Mouse (Mus musculus) forebrain, embryonic 14.5 days (tissue): ENCODE results near the gene Trcg1. TPM values are rescaled to one million over a fixed set of nuclear protein-coding genes. Genes with fewer than 3 reads are reported as not detected.

Experiments
- ATAC-seq: fragments of 200-750 bp; cut with Nextera tagmentation; 2 replicates; pipeline ENCODE4 v1.8.0; 2017; ENCODE audit warnings: mild to moderate bottlenecking, moderate library complexity
- DNase-seq: peaks from one replicate; pipeline ENCODE4 v3.0.0-alpha.2; 2015; ENCODE audit warnings: low spot score
- H3K27ac ChIP-seq: fragments of 300-500 bp; sonication (generic); 2 replicates; pipeline ENCODE4 v1.5.1; 2014; ENCODE audit warnings: low read depth, mild to moderate bottlenecking, control low read depth, low read length, moderate library complexity
- H3K27me3 ChIP-seq: fragments of 300-500 bp; sonication (generic); replicated peaks from 2 replicates; pipeline ENCODE4 v1.6.1; 2014; ENCODE audit warnings: low read length, control low read depth, mixed read lengths; ENCODE audit not compliant: control insufficient read depth, insufficient read depth
- H3K36me3 ChIP-seq: fragments of 300-500 bp; sonication (generic); 2 replicates; pipeline ENCODE4 v1.6.1; 2014; ENCODE audit warnings: low read length, control low read depth; ENCODE audit not compliant: control insufficient read depth, insufficient read depth
- H3K4me1 ChIP-seq: fragments of 300-500 bp; sonication (generic); 2 replicates; pipeline ENCODE4 v1.6.1; 2014; ENCODE audit warnings: antibody characterized with exemption, low read length, control low read depth; ENCODE audit not compliant: control insufficient read depth, insufficient read depth
- H3K4me2 ChIP-seq: fragments of 300-500 bp; sonication (generic); 2 replicates; pipeline ENCODE4 v1.6.1; 2014; ENCODE audit warnings: mild to moderate bottlenecking, control low read depth, low read length
- H3K4me3 ChIP-seq: fragments of 300-500 bp; sonication (generic); 2 replicates; pipeline ENCODE4 v1.5.1; 2014; ENCODE audit warnings: low read depth, low read length, control low read depth
- H3K9ac ChIP-seq: fragments of 300-500 bp; sonication (generic); 2 replicates; pipeline ENCODE4 v1.6.1; 2014; ENCODE audit warnings: mild to moderate bottlenecking, low read length, control low read depth, moderate library complexity
- H3K9me3 ChIP-seq: fragments of 300-500 bp; sonication (generic); replicated peaks from 2 replicates; pipeline ENCODE4 v1.6.1; 2016; ENCODE audit warnings: low read length, control low read depth, mixed read lengths; ENCODE audit not compliant: control insufficient read depth
- WGBS: fragments of 180-500 bp; shearing (Covaris S2); extraction: QIAGEN DNeasy Blood & Tissue Kit; methylation state at CpG from one replicate; pipeline ENCODE4 v1.1.7; 2014; 5-methylcytosine and 5-hydroxymethylcytosine counted together
- polyA plus RNA-seq: library from polyadenylated mRNA; unstranded; fragments of >200 nt; fragmentation: Nextera tagmentation; extraction: Ambion mirVana; gene quantifications from 2 replicates; pipeline ENCODE4 v1.2.1, GENCODE M21; 2014

The Trcg1 gene
- polyA plus RNA-seq, 1 experiment from 2014 or later, result not detected

DNA sequence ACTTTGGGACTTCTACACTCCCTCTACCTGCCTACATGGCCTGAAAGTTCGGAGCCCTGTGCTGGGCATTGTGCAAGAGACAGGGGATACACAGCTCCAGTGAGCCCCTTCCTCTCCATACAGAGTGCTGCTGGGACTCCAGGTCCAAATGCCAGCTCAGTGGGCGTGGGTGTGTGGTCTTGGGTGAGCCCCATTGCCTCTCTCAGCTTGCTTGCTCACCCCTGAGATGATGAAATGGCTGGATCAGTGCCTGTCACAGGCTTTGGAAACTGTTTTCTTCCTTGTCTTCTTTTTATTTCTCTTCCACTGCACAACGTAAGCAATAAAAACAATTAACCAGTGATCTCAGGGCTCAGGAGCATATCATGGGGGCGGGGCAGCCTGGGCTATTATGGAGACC is 47.0 kb downstream of the Trcg1 start:
- 64% methylated on average over 4 of the region's 4 CpGs for WGBS
- Histone ChIP-seq H3K27me3 (no peaks in the 10 kb centered on the region), H3K4me3 (no peak overlapping the region), H3K9me3 (no peaks in the 10 kb centered on the region), H3K9ac (no peak overlapping the region), H3K27ac (no peak overlapping the region), H3K4me1 (peaks cover 2% of the 10 kb centered on the region; the same call in 1 of the 2 replicates), H3K4me2 (no peak overlapping the region), H3K36me3 (no peaks in the 10 kb centered on the region)
- no peak for ATAC-seq
- DNase-seq, result no peak

GRCm38 (mm10) chr9:57287183-57287582 is 50.8 kb downstream of the Trcg1 start:
- Histone ChIP-seq H3K27ac (no peak overlapping the region), H3K4me1 (no peaks in the 10 kb centered on the region), H3K4me3 (no peak overlapping the region), H3K9ac (no peak overlapping the region), H3K4me2 (no peak overlapping the region), H3K36me3 (no peaks in the 10 kb centered on the region), H3K27me3 (no peaks in the 10 kb centered on the region), H3K9me3 (no peaks in the 10 kb centered on the region)
- WGBS, result 94% methylated on average over 6 of the region's 6 CpGs
- ATAC-seq, result no peak
- no peak for DNase-seq

DNA sequence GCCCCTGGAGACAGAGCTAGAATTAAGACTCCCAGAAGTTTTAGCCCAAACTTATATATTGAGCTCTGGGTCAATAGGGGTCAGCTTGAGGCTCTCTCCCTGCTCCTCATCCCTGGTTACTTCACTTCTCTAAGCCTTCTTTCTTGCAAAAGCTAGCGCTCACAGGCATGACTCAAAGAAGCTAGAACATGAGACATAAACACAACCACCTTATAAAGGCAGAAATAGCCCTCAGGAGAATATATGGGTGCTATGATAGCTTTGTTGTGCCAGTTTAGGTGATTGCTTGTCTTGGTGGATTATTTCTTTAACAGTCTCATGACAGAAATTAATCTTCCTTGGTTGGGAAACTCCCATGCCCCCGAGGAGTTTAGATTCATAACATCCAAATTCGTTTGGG is 58.5 kb downstream of the Trcg1 start:
- DNase-seq, result no peak
- no peak for ATAC-seq
- H3K9me3 ChIP-seq, result no peaks in the 10 kb centered on the region
- no peaks in the 10 kb centered on the region for H3K4me1 ChIP-seq
- no peak overlapping the region for H3K27ac ChIP-seq
- 84% methylated on average over 3 of the region's 3 CpGs for WGBS
- H3K4me3 ChIP-seq, result no peak overlapping the region
- H3K9ac ChIP-seq, result no peak overlapping the region
- H3K36me3 ChIP-seq, result no peaks in the 10 kb centered on the region
- no peaks in the 10 kb centered on the region for H3K27me3 ChIP-seq
- H3K4me2 ChIP-seq, result no peak overlapping the region

DNA sequence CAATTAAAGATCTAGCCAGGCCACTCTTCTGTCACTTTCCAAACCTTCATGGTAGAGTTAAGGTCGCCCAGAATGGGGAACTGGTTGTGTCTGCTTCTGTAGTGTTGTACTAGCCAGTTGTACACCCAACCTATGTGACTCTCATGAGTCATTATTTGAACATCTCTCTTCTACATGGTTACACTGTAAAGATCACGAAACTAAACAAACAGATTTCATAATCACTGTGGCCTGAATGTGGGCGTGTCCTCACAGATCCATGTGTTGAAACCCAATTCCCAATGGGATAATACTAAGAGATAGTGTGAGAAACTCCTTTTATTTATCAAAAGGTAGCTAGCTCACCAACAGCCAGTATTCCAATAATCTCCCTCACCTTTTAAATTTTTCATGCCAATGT is 59.3 kb downstream of the Trcg1 start:
- H3K4me3 ChIP-seq, result no peak overlapping the region
- no peak for ATAC-seq
- H3K27ac ChIP-seq, result no peak overlapping the region
- DNase-seq, result no peak
- no peak overlapping the region for H3K4me2 ChIP-seq
- H3K27me3 ChIP-seq, result no peaks in the 10 kb centered on the region
- 91% methylated on average over 3 of the region's 3 CpGs for WGBS
- no peaks in the 10 kb centered on the region for H3K36me3 ChIP-seq
- H3K4me1 ChIP-seq, result no peaks in the 10 kb centered on the region
- no peaks in the 10 kb centered on the region for H3K9me3 ChIP-seq
- no peak overlapping the region for H3K9ac ChIP-seq

- DNase-seq (peak; percentile 28), ATAC-seq (no peak)
- Histone ChIP-seq H3K27ac (no peak overlapping the region), H3K4me3 (no peak overlapping the region), H3K9ac (no peak overlapping the region), H3K4me1 (no peaks in the 10 kb centered on the region), H3K9me3 (no peaks in the 10 kb centered on the region), H3K27me3 (no peaks in the 10 kb centered on the region), H3K4me2 (no peak overlapping the region), H3K36me3 (no peaks in the 10 kb centered on the region)
- WGBS, result 50% methylated on average over 8 of the region's 8 CpGs
These were observed 59.9 kb downstream of the Trcg1 start for GRCm38 (mm10) chr9:57296277-57296676.

GRCm38 (mm10) chr9:57297938-57298337 is 61.6 kb downstream of the Trcg1 start:
- no peaks in the 10 kb centered on the region for H3K27me3 ChIP-seq
- no peak for ATAC-seq
- 95% methylated on average over 2 of the region's 2 CpGs for WGBS

More at GRCm38 (mm10) chr9:57297938-57298337, 61.6 kb downstream of the Trcg1 start:
- no peak overlapping the region for H3K4me3 ChIP-seq
- no peak for DNase-seq
- H3K36me3 ChIP-seq, result no peaks in the 10 kb centered on the region
- H3K4me2 ChIP-seq, result no peak overlapping the region
- no peaks in the 10 kb centered on the region for H3K9me3 ChIP-seq
- H3K9ac ChIP-seq, result no peak overlapping the region
- H3K27ac ChIP-seq, result no peak overlapping the region
- H3K4me1 ChIP-seq, result no peaks in the 10 kb centered on the region

Other genes with a start within 250 kb of the Trcg1 start
- gene Ptpn9, start 241.6 kb upstream of the Trcg1 start, polyA plus RNA-seq, result 27.3 and 28.2 TPM in 2 replicates
- 28.5 and 34.2 TPM in 2 replicates for gene Sin3a, start 164.5 kb upstream of the Trcg1 start, polyA plus RNA-seq
- gene Man2c1, start 105.9 kb upstream of the Trcg1 start, polyA plus RNA-seq, result 24.4 and 34.3 TPM in 2 replicates
- gene Neil1, start 88.3 kb upstream of the Trcg1 start, polyA plus RNA-seq, result 5.5 and 7.0 TPM in 2 replicates
- 164 and 191 TPM in 2 replicates for gene Commd4, start 78.2 kb upstream of the Trcg1 start, polyA plus RNA-seq
- gene 1700017B05Rik, start 26.1 kb downstream of the Trcg1 start, polyA plus RNA-seq, result 3.9 and 5.2 TPM in 2 replicates
- 19.2 and 21.0 TPM in 2 replicates for gene Ppcdc, start 203.6 kb downstream of the Trcg1 start, polyA plus RNA-seq
- gene Scamp5, start 231.5 kb downstream of the Trcg1 start, polyA plus RNA-seq, result 73.9 and 91.1 TPM in 2 replicates